Mouse (Mus musculus) embryonic facial prominence, embryonic 14.5 days (tissue): ENCODE results near the gene Stradb. TPM values are rescaled to one million over a fixed set of nuclear protein-coding genes. Genes with fewer than 3 reads are reported as not detected.

ENCODE experiments used
- ATAC-seq: fragments of 200-750 bp; cut with Nextera tagmentation; 2 replicates; pipeline ENCODE4 v1.8.0; 2017; ENCODE audit warnings: low read depth, moderate number of reproducible peaks, moderate TSS enrichment
- DNase-seq: peaks from one replicate; pipeline ENCODE4 v3.0.0-alpha.2; 2015; ENCODE audit warnings: low spot score
- H3K27ac ChIP-seq: fragments of 300-500 bp; sonication (generic); replicated peaks from 2 replicates; pipeline ENCODE4 v1.5.1; 2014; ENCODE audit warnings: low read depth, mild to moderate bottlenecking, low read length, moderate library complexity
- H3K27me3 ChIP-seq: fragments of 300-500 bp; sonication (generic); replicated peaks from 2 replicates; pipeline ENCODE4 v1.6.1; 2014; ENCODE audit warnings: low read length; ENCODE audit not compliant: control insufficient read depth, insufficient read depth
- H3K36me3 ChIP-seq: fragments of 300-500 bp; sonication (generic); 2 replicates; pipeline ENCODE4 v1.6.1; 2014; ENCODE audit warnings: low read length, mixed read lengths; ENCODE audit not compliant: control insufficient read depth, insufficient read depth
- H3K4me1 ChIP-seq: fragments of 300-500 bp; sonication (generic); 2 replicates; pipeline ENCODE4 v1.6.1; 2014; ENCODE audit warnings: antibody characterized with exemption, low read length; ENCODE audit not compliant: control insufficient read depth, insufficient read depth
- H3K4me2 ChIP-seq: fragments of 300-500 bp; sonication (generic); 2 replicates; pipeline ENCODE4 v1.6.1; 2014; ENCODE audit warnings: low read depth, mild to moderate bottlenecking, low read length, moderate library complexity, mixed read lengths
- H3K4me3 ChIP-seq: fragments of 300-500 bp; sonication (generic); 2 replicates; pipeline ENCODE4 v1.5.1; 2014; ENCODE audit warnings: low read depth, mild to moderate bottlenecking, low read length
- H3K9ac ChIP-seq: fragments of 300-500 bp; sonication (generic); 2 replicates; pipeline ENCODE4 v1.6.1; 2014; ENCODE audit warnings: low read depth, mild to moderate bottlenecking, low read length, moderate library complexity, mixed read lengths
- H3K9me3 ChIP-seq: fragments of 300-500 bp; sonication (generic); 2 replicates; pipeline ENCODE4 v1.6.1; 2016; ENCODE audit warnings: low read length; ENCODE audit not compliant: control insufficient read depth
- whole genome bisulfite sequencing: fragments of 180-500 bp; shearing (Covaris S2); extraction: QIAGEN DNeasy Blood & Tissue Kit; methylation state at CpG from one replicate; pipeline ENCODE4 v1.1.7; 2014; 5-methylcytosine and 5-hydroxymethylcytosine counted together
- polyA plus RNA-seq: library from polyadenylated mRNA; unstranded; fragments of >200 nt; fragmentation: Nextera tagmentation; extraction: Ambion mirVana; gene quantifications from 2 replicates; pipeline ENCODE4 v1.2.1, GENCODE M21; 2014

Gene Stradb
- polyA plus RNA-seq, 1 experiment from 2014 or later = 32.3 TPM

GRCm38 (mm10) chr1:58950899-58951648, 22.2 kb upstream of the Stradb start:
- peaks cover 4% of the 10 kb centered on the region for H3K36me3 ChIP-seq
- H3K9me3 ChIP-seq = no peaks in the 10 kb centered on the region
- peak; percentile 73 for DNase-seq
- H3K4me3 ChIP-seq = no peak overlapping the region
- H3K4me1 ChIP-seq = peaks cover 39% of the 10 kb centered on the region
- ATAC-seq = peak; percentile 76; the same call in 1 of the 2 replicates
- H3K9ac ChIP-seq = no peak overlapping the region
- no peak overlapping the region for H3K4me2 ChIP-seq
- no peaks in the 10 kb centered on the region for H3K27me3 ChIP-seq
- 8% methylated on average over 8 of the region's 8 CpGs for WGBS
- H3K27ac ChIP-seq = no peak overlapping the region

DNA sequence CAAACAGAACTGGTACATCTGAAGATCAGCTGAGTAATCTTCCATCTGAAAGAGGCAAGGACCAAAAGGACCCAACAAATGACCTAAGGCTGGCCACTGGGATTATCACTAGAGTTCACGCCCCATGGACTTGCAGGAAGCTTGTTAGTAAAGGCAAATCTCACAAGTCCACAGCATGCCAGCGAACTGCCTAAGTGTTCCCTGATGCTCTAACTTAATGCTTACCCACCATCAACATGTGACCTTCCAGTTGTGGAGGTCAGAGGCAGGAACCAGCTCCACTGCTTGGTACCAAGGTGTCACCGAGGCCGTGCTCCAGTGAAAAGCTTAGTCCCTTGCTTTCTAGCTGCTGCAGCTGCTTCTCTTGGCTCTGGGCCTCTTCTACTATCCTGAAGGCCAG, 21.5 kb upstream of the Stradb start:
- DNase-seq (no peak), ATAC-seq (no peak)
- no peaks in the 10 kb centered on the region for H3K27me3 ChIP-seq
- no peak overlapping the region for H3K9ac ChIP-seq
- no peak overlapping the region for H3K4me3 ChIP-seq
- no peaks in the 10 kb centered on the region for H3K36me3 ChIP-seq
- H3K4me2 ChIP-seq = no peak overlapping the region
- WGBS = 59% methylated on average over 4 of the region's 4 CpGs
- H3K9me3 ChIP-seq = no peaks in the 10 kb centered on the region
- no peak overlapping the region for H3K27ac ChIP-seq
- H3K4me1 ChIP-seq = peaks cover 41% of the 10 kb centered on the region

GRCm38 (mm10) chr1:58952526-58952925, 20.8 kb upstream of the Stradb start:
- Histone ChIP-seq H3K4me2 (0 out of 2 replicates have a peak overlapping the region, but pooled peaks have one; percentile 20), H3K4me1 (peaks cover 46% of the 10 kb centered on the region), H3K4me3 (no peak overlapping the region), H3K36me3 (no peaks in the 10 kb centered on the region), H3K27ac (peak overlapping the region; percentile 71), H3K9me3 (no peaks in the 10 kb centered on the region), H3K9ac (no peak overlapping the region), H3K27me3 (no peaks in the 10 kb centered on the region)
- peak; percentile 73 for DNase-seq
- WGBS = 53% methylated on average over 5 of the region's 5 CpGs
- peak; percentile 66; the same call in 1 of the 2 replicates for ATAC-seq

GRCm38 (mm10) chr1:58952997-58953396, 20.3 kb upstream of the Stradb start:
- H3K4me3 ChIP-seq = no peak overlapping the region
- DNase-seq (no peak), ATAC-seq (no peak)
- H3K27ac ChIP-seq = peak overlapping the region; percentile 71
- 26% methylated on average over 4 of the region's 4 CpGs for WGBS
- H3K9me3 ChIP-seq = no peaks in the 10 kb centered on the region
- no peaks in the 10 kb centered on the region for H3K27me3 ChIP-seq
- peak overlapping the region; percentile 12; the same call in 1 of the 2 replicates for H3K4me2 ChIP-seq
- H3K36me3 ChIP-seq = no peaks in the 10 kb centered on the region
- H3K9ac ChIP-seq = no peak overlapping the region
- H3K4me1 ChIP-seq = peaks cover 48% of the 10 kb centered on the region

DNA sequence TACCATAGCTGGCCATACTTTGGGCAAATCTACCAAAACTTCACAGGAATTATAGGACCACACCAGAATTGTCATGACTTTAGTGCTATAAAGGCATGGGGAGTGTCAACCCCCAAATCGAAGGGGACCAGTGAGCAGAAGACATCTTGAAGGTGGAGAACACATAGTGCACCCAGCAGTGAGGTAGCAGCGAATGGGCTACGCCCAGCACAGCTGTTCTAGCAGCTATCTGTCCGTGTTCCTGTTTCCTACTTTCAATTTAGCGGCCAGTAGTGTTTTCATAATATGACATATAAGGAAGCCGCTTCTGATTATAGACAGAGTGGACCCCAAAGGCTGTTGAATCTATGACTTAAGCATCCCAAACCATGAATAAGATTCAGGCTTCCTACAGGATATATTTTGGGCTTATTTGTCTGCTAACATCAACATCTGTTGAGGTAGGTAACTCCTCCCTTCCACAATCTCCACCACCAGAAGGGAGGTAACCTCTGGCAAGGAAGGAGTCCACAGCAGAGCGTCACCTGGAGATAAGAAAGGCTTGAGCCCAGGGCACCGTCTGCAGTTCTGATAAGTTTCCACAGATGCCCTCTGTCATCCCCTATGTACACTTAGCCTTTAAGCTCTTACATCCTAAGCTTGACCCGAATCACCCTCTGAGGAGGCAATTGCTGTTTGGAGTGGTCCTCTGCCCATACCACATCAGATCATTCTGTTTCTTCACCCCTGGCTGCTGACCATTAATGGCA, 19.5 kb upstream of the Stradb start:
- DNase-seq (no peak), ATAC-seq (no peak)
- 88% methylated on average over 9 of the region's 9 CpGs for WGBS
- Histone ChIP-seq H3K9me3 (no peaks in the 10 kb centered on the region), H3K4me2 (no peak overlapping the region), H3K36me3 (no peaks in the 10 kb centered on the region), H3K27ac (peak overlapping the region; percentile 71; the same call in 1 of the 2 replicates), H3K4me3 (no peak overlapping the region), H3K4me1 (peaks cover 49% of the 10 kb centered on the region), H3K27me3 (no peaks in the 10 kb centered on the region), H3K9ac (no peak overlapping the region)

- DNase-seq (no peak), ATAC-seq (no peak)
- H3K9ac ChIP-seq = no peak overlapping the region
- H3K4me1 ChIP-seq = peaks cover 49% of the 10 kb centered on the region
- H3K27me3 ChIP-seq = no peaks in the 10 kb centered on the region
- no peak overlapping the region for H3K4me3 ChIP-seq
- no peaks in the 10 kb centered on the region for H3K36me3 ChIP-seq
- no peaks in the 10 kb centered on the region for H3K9me3 ChIP-seq
- no peak overlapping the region for H3K27ac ChIP-seq
- H3K4me2 ChIP-seq = no peak overlapping the region
- WGBS = 79% methylated on average over 8 of the region's 8 CpGs
These were observed 18.5 kb upstream of the Stradb start for GRCm38 (mm10) chr1:58954578-58955410.

- Histone ChIP-seq H3K9ac (no peak overlapping the region), H3K36me3 (no peaks in the 10 kb centered on the region), H3K9me3 (no peaks in the 10 kb centered on the region), H3K4me3 (no peak overlapping the region), H3K4me1 (peaks cover 47% of the 10 kb centered on the region), H3K27ac (no peak overlapping the region), H3K27me3 (no peaks in the 10 kb centered on the region), H3K4me2 (no peak overlapping the region)
- DNase-seq (no peak), ATAC-seq (no peak)
- WGBS = 79% methylated on average over 3 of the region's 3 CpGs
These were observed 17.6 kb upstream of the Stradb start for GRCm38 (mm10) chr1:58955716-58956115.

- H3K9me3 ChIP-seq = no peaks in the 10 kb centered on the region
- no peak for DNase-seq
- ATAC-seq = no peak
- no peak overlapping the region for H3K4me2 ChIP-seq
- H3K36me3 ChIP-seq = no peaks in the 10 kb centered on the region
- peaks cover 42% of the 10 kb centered on the region for H3K4me1 ChIP-seq
- 66% methylated on average over 9 of the region's 9 CpGs for WGBS
- no peak overlapping the region for H3K27ac ChIP-seq
- H3K4me3 ChIP-seq = no peak overlapping the region
- no peak overlapping the region for H3K9ac ChIP-seq
- H3K27me3 ChIP-seq = no peaks in the 10 kb centered on the region
These were observed 17.1 kb upstream of the Stradb start for GRCm38 (mm10) chr1:58956229-58956628.
